ENCODE assay signal across 28 mouse cellular contexts in the genomic region with DNA sequence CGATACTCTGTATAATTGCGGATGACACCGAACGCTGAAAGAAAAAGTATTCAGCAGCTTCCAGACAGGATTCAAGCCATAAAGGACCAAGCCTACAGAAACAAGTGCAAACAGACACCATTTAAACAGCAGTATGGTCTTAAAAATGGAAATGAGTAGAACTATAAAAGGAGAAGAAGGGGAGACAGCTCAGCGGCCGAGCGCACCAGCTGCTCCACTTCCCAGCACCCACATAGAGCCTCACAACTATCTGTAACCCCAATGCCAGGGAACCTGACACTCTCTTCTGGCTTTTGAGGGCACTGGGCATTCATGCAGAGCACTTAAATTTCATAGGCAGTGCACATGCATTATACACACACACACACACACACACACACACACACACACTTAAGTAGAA. TPM values are rescaled to one million over a fixed set of nuclear protein-coding genes. Genes with fewer than 3 reads are reported as not detected.
DNase-seq lines count a peak whose midpoint lies in the region; ATAC-seq and TF ChIP-seq lines count a peak whose summit lies in the region.
"Had no signal": no experiment of that assay in that cellular context is flagged by ENCODE, and none has a peak within 500 bp of the region (broad histone marks: within the 10 kb centered on the region; RNA-seq: fewer than 3 reads in every experiment).

No protein-coding gene starts in this region.

- no peak overlapping the region for H3K4me2 ChIP-seq in neural tube, embryonic 13.5 days
- H3K4me2 ChIP-seq: hindbrain, embryonic 12.5 days; intestine, embryonic 15.5 days; lung, embryonic 15.5 days; midbrain, embryonic 11.5 days had no signal

- intact Hi-C loops in gastrocnemius, adult 2 months (cut with DNase I), result no loop called here
- intact Hi-C loops in heart, postnatal 14 days (cut with DNase I), result no loop called here

- no peaks in the 10 kb centered on the region for H3K9me3 ChIP-seq in neural tube, embryonic 13.5 days
- H3K9me3 ChIP-seq: hindbrain, embryonic 12.5 days; intestine, embryonic 15.5 days; lung, embryonic 15.5 days had no signal

- H3K27ac ChIP-seq in gastrocnemius, adult 2 months, result peak overlapping the region; percentile 35; the same call in 1 of the 2 replicates
- 0 out of 2 replicates have a peak overlapping the region, but pooled peaks have one; percentile 40 for H3K27ac ChIP-seq in neural tube, embryonic 13.5 days (replicated peaks)
- H3K27ac ChIP-seq: hindbrain, embryonic 12.5 days; hindbrain, postnatal 0 days; intestine, embryonic 15.5 days; kidney, postnatal 0 days; lung, embryonic 15.5 days; stomach, postnatal 0 days had no signal

- WGBS in neural tube, embryonic 13.5 days, result 53% methylated on average over 7 of the region's 7 CpGs

- peaks cover 13% of the 10 kb centered on the region for H3K4me1 ChIP-seq in neural tube, embryonic 13.5 days (replicated peaks)
- H3K4me1 ChIP-seq: intestine, embryonic 15.5 days; lung, embryonic 15.5 days had no signal

- H3K9ac ChIP-seq in neural tube, embryonic 13.5 days, result no peak overlapping the region
- H3K9ac ChIP-seq: hindbrain, embryonic 12.5 days; intestine, embryonic 15.5 days; lung, embryonic 15.5 days had no signal

- no peak for TF ChIP-seq CTCF in gastrocnemius, adult 2 months (IDR thresholded peaks at IDR 0.05)

- no peaks in the 10 kb centered on the region; the same call in 1 of the 2 replicates for H3K36me3 ChIP-seq in neural tube, embryonic 13.5 days
- H3K36me3 ChIP-seq: hindbrain, embryonic 12.5 days; intestine, embryonic 15.5 days; lung, embryonic 15.5 days had no signal

- peak; percentile 24; the same call in 1 of the 2 replicates for ATAC-seq in neural tube, embryonic 13.5 days (ENCODE audit: low read depth)
- ATAC-seq: CD4-positive, CD25-positive, alpha-beta regulatory T cell, adult 4 months; hindbrain, postnatal 0 days; intestine, embryonic 15.5 days; midbrain, embryonic 16.5 days had no signal

- DNase-seq in gastrocnemius, adult 2 months, result peak; percentile 34
- no peak for DNase-seq in gastrocnemius, adult 18-20 months (ENCODE audit: low spot score)
- DNase-seq in right cerebral cortex, adult 18-20 months, result peak; percentile 9
- no peak for DNase-seq in right cerebral cortex, postnatal 36 days (ENCODE audit: low spot score in 2 of 2)
- no peak for DNase-seq in heart, postnatal 14 days
- no peak for DNase-seq in thymus, postnatal 14 days
- DNase-seq: adrenal gland, postnatal 25 days; cerebellum, adult 2 months; cerebellum, postnatal 14 days; kidney, adult 2 months; kidney, postnatal 4 days; layer of hippocampus, postnatal 36 days; liver; lung, postnatal 36 days; thymus, adult 18-20 months; thymus, postnatal 36 days had no signal

- H3K4me3 ChIP-seq in gastrocnemius, adult 2 months, result peak overlapping the region; percentile 54
- no peak overlapping the region for H3K4me3 ChIP-seq in neural tube, embryonic 13.5 days
- H3K4me3 ChIP-seq: erythroblast, embryonic 14.5 days; hindbrain, embryonic 12.5 days; intestine, embryonic 15.5 days; lung, embryonic 15.5 days had no signal

- no peaks in the 10 kb centered on the region for H3K27me3 ChIP-seq in neural tube, embryonic 13.5 days
- H3K27me3 ChIP-seq: hindbrain, embryonic 12.5 days; intestine, embryonic 15.5 days; lung, embryonic 15.5 days had no signal

RNA-seq across cellular contexts. Expression of a gene that starts 18.3 kb away (rescaled TPM):
- 1 to 10 TPM; 3.1 to 4.5 TPM for total RNA-seq in gastrocnemius, adult 2 months (2021)
- total RNA-seq in gastrocnemius, adult 18-20 months (2021), result 1 to 10 TPM; 2.6 to 2.7 TPM
- polyA plus RNA-seq in neural tube, embryonic 13.5 days (2015; fragmentation: Nextera tagmentation; extraction: Ambion mirVana), result 12.7 and 12.8 TPM in 2 replicates
- 10 to 100 TPM in 1 of 2 experiments, 1 to 10 TPM in 1; 9.0 to 10.3 TPM for total RNA-seq in heart, postnatal 14 days (2021)

RNA-seq across cellular contexts. Expression of a gene that starts 18.5 kb away (rescaled TPM):
- total RNA-seq in gastrocnemius, adult 2 months (2021), result not detected
- not detected for total RNA-seq in gastrocnemius, adult 18-20 months (2021)
- polyA plus RNA-seq in neural tube, embryonic 13.5 days (2015; fragmentation: Nextera tagmentation; extraction: Ambion mirVana), result 0.68 and 0.74 TPM in 2 replicates
- under 1 TPM in 1 of 2 experiments, not detected in 1; 0.34 TPM for total RNA-seq in heart, postnatal 14 days (2021)
- total RNA-seq: gastrocnemius, adult 8-10 months had no signal
- polyA plus RNA-seq: erythroblast, embryonic 14.5 days had no signal

Comparison
In these comparisons a context has a peak if more than half of its experiments do, and no peak if none do; other contexts are left out.
1. DNase-seq: peak in gastrocnemius, adult 2 months (single experiment) and right cerebral cortex, adult 18-20 months (single experiment); none in gastrocnemius, adult 18-20 months (single experiment), right cerebral cortex, postnatal 36 days (0 of 2), heart, postnatal 14 days (0 of 2) and thymus, postnatal 14 days (single experiment).